Mouse (Mus musculus): Measurements from ENCODE around the gene 1110065P20Rik.

DNA sequence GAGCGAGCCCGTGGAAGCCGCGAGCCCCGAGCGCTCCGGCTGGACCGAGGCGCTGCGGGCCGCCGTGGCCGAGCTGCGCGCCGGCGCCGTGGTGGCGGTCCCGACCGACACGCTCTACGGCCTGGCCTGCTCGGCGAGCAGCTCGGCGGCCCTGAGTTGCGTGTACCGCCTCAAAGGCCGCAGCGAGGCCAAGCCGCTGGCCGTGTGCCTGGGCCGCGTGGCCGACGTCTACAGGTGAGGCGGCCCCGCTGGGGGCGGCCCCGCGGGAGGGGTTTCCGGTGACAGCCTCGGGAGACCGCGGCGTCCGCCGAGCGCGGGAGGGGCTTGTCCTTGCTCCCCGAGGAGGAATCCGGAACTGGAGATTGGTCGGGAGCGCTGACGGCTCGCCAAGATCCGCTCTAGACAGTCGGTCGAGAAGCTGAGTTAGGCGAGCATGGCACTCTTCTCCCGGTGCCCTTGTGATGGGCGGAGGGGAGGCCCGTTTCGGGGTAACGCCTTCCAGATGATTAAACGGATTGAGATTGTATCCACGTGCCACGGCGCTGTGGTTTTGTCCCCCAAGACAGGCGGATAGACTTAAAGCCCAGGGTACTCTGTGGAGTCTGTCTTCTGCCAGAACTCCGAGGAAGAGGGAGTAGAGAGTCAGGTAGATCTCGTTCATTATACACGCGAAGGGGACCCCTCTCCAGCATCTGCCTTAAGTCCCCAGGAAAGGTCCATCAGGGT is at the start of gene 1110065P20Rik:
- TF ChIP-seq FLI1 (IDR thresholded peaks at IDR 0.05; ENCODE audit: low read length): no peak
- no peak for TF ChIP-seq GATA1 (IDR thresholded peaks at IDR 0.05; ENCODE audit: borderline replicate concordance, low read length)
